Mouse (Mus musculus) G1E (cell line): ENCODE results near the gene Paf1. TPM values are rescaled to one million over a fixed set of nuclear protein-coding genes. Genes with fewer than 3 reads are reported as not detected.

ENCODE experiments used
- ATAC-seq: 2 replicates; pipeline ENCODE4 v1.8.0; 2016; ENCODE audit warnings: mild to moderate bottlenecking; ENCODE audit not compliant: insufficient number of reproducible peaks, poor library complexity, low FRiP score, severe bottlenecking; ENCODE audit errors: extremely low read depth
- DNase-seq: peaks from one replicate; pipeline ENCODE4 v3.0.0; 2012; ENCODE audit warnings: low spot score
- H3K27me3 ChIP-seq: 2 replicates; pipeline ENCODE4 v1.6.1; 2012; ENCODE audit warnings: mild to moderate bottlenecking, low read length, inconsistent platforms; ENCODE audit not compliant: insufficient read depth
- H3K36me3 ChIP-seq: replicated peaks from 2 replicates; pipeline ENCODE3; 2012; ENCODE audit warnings: mild to moderate bottlenecking, inconsistent platforms
- H3K4me1 ChIP-seq: 2 replicates; pipeline ENCODE4 v1.6.1; 2012; ENCODE audit warnings: low read depth, low read length, inconsistent platforms, mixed read lengths; ENCODE audit not compliant: insufficient read depth
- H3K4me3 ChIP-seq: 2 replicates; pipeline ENCODE4 v1.5.1; 2012; ENCODE audit warnings: low read depth, mild to moderate bottlenecking, inconsistent platforms, low read length, moderate library complexity, mixed read lengths
- H3K9me3 ChIP-seq: replicated peaks from 2 replicates; pipeline ENCODE4 v1.6.1; 2012; ENCODE audit warnings: inconsistent platforms
- CTCF ChIP-seq: IDR thresholded peaks from 2 replicates; pipeline ENCODE4 v1.5.1; 2012; ENCODE audit warnings: low read depth, low read length, inconsistent platforms, mixed read lengths
- GATA1 ChIP-seq: IDR thresholded peaks from 2 replicates; pipeline ENCODE4 v1.6.1; 2012; ENCODE audit warnings: borderline replicate concordance, low read length, inconsistent platforms, mixed read lengths
- GATA2 ChIP-seq: IDR thresholded peaks from 2 replicates; pipeline ENCODE4 v1.6.1; 2012; ENCODE audit warnings: low read depth, low read length, inconsistent platforms, borderline replicate concordance
- POLR2AphosphoS5 ChIP-seq: IDR thresholded peaks from 2 replicates; pipeline ENCODE4 v1.6.1; 2012; ENCODE audit warnings: low read depth, low read length, inconsistent platforms; ENCODE audit not compliant: insufficient replicate concordance
- TAL1 ChIP-seq: conservative IDR thresholded peaks from 2 replicates; pipeline ENCODE4 v1.6.1; 2012; ENCODE audit warnings: low read depth, low read length, inconsistent platforms, mixed read lengths
- polyA plus RNA-seq: library from polyadenylated mRNA; stranded (reverse); fragments of >175 nt; gene quantifications from 2 replicates; pipeline ENCODE4 v1.2.3, GENCODE M21; 2012
- total RNA-seq, 2 experiments: library from RNA; stranded (forward) in 1 of 2; stranded (reverse) in 1 of 2; fragments of 200-1000 nt in 1 of 2; fragments of >200 nt in 1 of 2; fragmentation: Nextera tagmentation in 1 of 2; gene quantifications; 2 replicates each; pipeline ENCODE4 v1.2.3; 2014 to 2017

Paf1 gene
- total and polyA plus RNA-seq, 3 experiments, result 68.5 to 170 (median 96.2) TPM

DNA sequence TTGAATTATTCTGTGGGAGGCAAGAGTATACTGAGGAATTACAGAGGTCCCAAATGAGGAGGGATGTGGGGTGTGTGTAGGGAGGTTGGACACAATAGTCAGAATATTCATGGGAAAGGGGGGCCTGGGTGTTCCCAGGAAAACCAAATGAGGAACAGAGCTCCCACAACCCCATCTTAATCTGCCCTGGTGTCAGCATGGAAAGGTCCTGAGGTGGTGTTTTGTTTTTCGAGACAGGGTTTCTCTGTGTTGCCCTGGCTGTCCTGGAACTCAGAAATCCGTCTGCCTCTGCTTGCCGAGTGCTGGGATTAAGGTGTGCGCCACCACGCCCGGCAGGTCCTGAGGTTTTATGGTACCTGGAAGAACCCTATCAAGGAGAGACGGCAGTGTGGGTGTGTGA lies 34.3 kb upstream of the Paf1 start:
- Histone ChIP-seq H3K36me3 (peaks cover 27% of the 10 kb centered on the region), H3K27me3 (peaks cover 46% of the 10 kb centered on the region), H3K9me3 (no peaks in the 10 kb centered on the region), H3K4me1 (peaks cover 35% of the 10 kb centered on the region), H3K4me3 (no peak overlapping the region)
- TF ChIP-seq POLR2AphosphoS5, result no peak
- no peak for TF ChIP-seq GATA1
- TF ChIP-seq GATA2, result no peak
- no peak for TF ChIP-seq TAL1
- TF ChIP-seq CTCF, result no peak
- DNase-seq (no peak), ATAC-seq (no peak)

DNA sequence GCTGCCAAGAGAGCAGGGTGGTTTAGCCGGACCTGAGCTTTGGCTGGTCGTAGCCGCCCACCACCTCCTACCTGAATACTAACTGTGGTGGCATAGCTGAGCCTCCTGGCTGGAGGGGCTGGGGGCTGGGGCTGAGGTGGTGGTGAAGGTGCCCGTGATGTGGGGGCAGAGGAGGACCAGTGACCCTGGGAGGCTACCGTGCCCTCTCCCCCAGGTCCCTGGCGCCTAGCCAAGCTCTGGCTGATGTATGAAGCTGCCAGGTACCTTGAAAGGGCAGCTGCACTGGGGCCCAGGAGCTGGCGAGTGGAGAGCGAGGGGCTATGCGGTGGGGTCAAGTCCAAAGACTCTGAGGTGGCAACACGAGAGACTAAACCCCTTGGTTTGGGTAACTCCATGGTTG lies 32.9 kb upstream of the Paf1 start:
- DNase-seq (no peak), ATAC-seq (no peak)
- no peak for TF ChIP-seq TAL1
- TF ChIP-seq POLR2AphosphoS5, result no peak
- no peak for TF ChIP-seq CTCF
- no peak for TF ChIP-seq GATA1
- TF ChIP-seq GATA2, result no peak
- H3K4me1 ChIP-seq, result peaks cover 26% of the 10 kb centered on the region
- no peak overlapping the region for H3K4me3 ChIP-seq
- peaks cover 56% of the 10 kb centered on the region for H3K27me3 ChIP-seq
- peaks cover 14% of the 10 kb centered on the region for H3K36me3 ChIP-seq
- H3K9me3 ChIP-seq, result no peaks in the 10 kb centered on the region

DNA sequence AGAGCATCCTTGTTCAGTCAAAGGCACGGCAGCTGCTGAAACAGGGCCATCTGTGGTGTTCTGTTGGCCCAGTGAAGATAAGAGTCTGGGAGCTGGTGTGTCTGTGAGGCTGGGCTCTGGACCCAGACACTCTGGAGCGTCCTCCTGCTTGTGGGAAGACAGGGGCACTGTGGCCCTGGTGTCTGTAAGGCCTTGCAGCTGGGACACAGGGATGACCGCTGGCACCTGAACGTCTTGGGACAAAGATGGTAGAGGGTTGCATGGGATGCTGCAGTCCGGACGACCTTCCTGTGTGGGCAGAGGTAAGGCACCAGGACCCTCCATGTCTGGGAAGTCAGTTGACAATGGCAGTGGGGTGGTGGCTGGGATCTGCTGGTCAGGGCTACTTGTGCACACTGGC lies 32.5 kb upstream of the Paf1 start:
- DNase-seq (no peak), ATAC-seq (no peak)
- TF ChIP-seq GATA1 (no peak), CTCF (no peak), POLR2AphosphoS5 (no peak)
- Histone ChIP-seq H3K36me3 (peaks cover 10% of the 10 kb centered on the region), H3K4me3 (no peak overlapping the region), H3K27me3 (peaks cover 60% of the 10 kb centered on the region), H3K4me1 (peaks cover 26% of the 10 kb centered on the region), H3K9me3 (no peaks in the 10 kb centered on the region)

DNA sequence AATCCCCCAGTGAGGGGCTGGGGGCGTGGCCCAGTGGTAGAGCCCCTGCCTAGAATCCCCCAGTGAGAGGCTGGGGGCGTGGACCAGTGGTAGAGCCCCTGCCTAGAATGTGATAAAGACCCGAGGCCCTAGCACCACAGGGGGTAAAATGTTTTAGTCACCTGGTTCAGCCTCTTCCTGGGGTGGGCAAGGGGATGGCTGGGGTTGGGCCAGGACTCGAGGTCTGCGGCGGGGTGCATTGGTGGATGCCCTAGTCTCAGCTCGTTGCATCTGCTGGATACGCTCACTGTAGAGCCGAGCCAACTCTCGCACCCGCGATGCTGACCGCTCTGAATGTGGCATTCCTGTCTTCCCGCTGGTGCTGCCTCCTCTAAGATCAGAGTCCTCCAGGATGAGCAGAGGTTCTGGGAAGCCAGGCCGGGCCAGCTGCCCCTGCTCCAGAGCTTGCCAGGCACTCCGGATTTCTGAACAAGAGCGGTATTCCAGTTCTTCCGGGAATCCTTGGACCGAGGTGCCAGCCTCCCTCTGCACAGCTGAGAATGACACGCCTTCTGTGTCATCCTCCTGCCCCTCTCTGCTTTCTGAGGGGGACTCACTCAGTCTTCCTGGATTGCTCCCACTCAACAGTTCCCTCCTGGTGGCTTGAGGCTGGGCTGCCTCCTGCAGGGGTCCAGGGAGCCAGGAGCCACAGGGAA lies 31.0 kb upstream of the Paf1 start:
- no peak for TF ChIP-seq TAL1
- TF ChIP-seq CTCF, result no peak
- TF ChIP-seq GATA1, result no peak
- no peak for TF ChIP-seq GATA2
- TF ChIP-seq POLR2AphosphoS5, result no peak
- DNase-seq, result no peak
- H3K4me3 ChIP-seq, result no peak overlapping the region
- H3K9me3 ChIP-seq, result no peaks in the 10 kb centered on the region
- ATAC-seq, result no peak
- H3K27me3 ChIP-seq, result peaks cover 64% of the 10 kb centered on the region
- H3K36me3 ChIP-seq, result peaks cover 7% of the 10 kb centered on the region
- H3K4me1 ChIP-seq, result peaks cover 23% of the 10 kb centered on the region

DNA sequence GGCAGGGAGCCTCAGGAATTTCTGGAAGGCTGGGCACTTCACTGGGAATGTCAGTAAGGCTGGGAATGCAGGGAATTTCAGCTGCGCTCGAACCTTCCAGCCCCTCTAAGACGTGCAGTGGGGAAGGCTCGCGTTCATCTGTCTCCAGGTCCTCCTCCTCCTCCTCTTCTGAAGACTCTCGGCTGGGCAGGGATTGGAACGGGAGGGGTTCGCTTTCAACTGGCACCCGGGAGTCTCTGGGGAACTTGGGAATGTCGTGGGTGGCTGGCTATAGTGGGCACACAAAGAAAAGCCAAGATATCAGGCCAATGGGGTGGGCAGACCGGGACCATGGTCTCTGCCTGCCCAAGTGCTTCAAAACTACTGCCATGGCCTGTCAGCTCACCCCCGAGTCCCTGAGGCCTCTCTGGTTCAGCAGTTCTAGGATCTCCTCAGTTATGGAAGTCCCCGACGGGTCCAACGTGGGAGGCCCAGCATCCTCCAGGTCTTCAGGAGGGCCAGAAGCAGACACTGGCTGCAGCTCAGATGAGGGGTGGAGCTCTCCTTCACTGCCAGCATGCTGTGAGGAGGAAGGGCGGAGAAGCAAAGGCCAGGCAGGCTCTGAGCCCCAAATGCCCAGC lies 30.2 kb upstream of the Paf1 start:
- ATAC-seq, result no peak

DNA sequence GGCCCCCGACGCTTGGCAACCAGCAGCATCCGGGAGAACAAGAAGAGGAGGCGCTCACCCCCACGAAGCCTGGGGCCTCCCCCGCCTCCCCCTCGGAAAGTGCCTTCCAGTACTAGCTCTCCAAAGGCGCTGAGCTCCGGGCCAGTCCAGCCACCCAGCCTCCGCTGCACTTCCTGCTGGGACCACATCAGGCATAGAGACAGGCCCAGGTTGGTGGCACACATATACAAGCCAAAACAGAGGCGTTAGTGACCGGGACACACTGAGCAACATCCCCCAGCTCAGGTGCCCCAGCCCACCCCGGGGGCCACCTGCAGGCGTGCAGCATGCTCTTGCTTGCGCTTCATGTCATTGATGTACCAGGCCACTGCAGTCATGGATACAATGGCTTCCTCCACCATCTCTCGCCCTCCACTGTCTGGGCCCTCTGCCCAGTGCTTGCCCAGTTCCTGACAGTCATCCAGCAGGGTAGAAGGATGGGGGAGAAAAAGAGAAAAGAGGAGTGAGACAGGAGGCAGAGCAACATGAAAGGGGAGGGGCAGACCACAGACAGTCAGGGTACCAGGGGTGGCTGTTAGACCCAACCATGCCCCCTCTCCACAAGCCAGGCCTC lies 25.0 kb upstream of the Paf1 start:
- H3K27me3 ChIP-seq, result peaks cover 33% of the 10 kb centered on the region
- H3K4me3 ChIP-seq, result no peak overlapping the region
- peaks cover 20% of the 10 kb centered on the region for H3K36me3 ChIP-seq
- H3K4me1 ChIP-seq, result peaks cover 29% of the 10 kb centered on the region
- TF ChIP-seq POLR2AphosphoS5 (no peak), TAL1 (no peak), GATA1 (no peak), GATA2 (no peak), CTCF (no peak)
- ATAC-seq, result no peak
- DNase-seq, result no peak
- no peaks in the 10 kb centered on the region for H3K9me3 ChIP-seq

More for the DNA sequence above, 30.2 kb upstream of the Paf1 start:
- peaks cover 8% of the 10 kb centered on the region for H3K36me3 ChIP-seq
- TF ChIP-seq GATA1 (no peak), CTCF (no peak), POLR2AphosphoS5 (no peak), GATA2 (no peak), TAL1 (no peak)
- peaks cover 57% of the 10 kb centered on the region for H3K27me3 ChIP-seq
- H3K9me3 ChIP-seq, result no peaks in the 10 kb centered on the region
- no peak overlapping the region for H3K4me3 ChIP-seq
- H3K4me1 ChIP-seq, result peaks cover 16% of the 10 kb centered on the region
- no peak for DNase-seq
